14 mouse cellular contexts compared by ENCODE assay signal in genomic region chr6:35243989-35244388, GRCm38 (mm10).
"Had no signal": no experiment of that assay in that cellular context is flagged by ENCODE, and none has a peak within 500 bp of the region (broad histone marks: within the 10 kb centered on the region; RNA-seq: fewer than 3 reads in every experiment).

No protein-coding gene starts in this region.

- ATAC-seq: liver, postnatal 0 days; lung, postnatal 0 days had no signal

- H3K4me2 ChIP-seq: lung, embryonic 14.5 days; midbrain, embryonic 11.5 days had no signal

- H3K9ac ChIP-seq: liver, embryonic 14.5 days; liver, postnatal 0 days; lung, embryonic 14.5 days had no signal

- H3K4me3 ChIP-seq: layer of hippocampus, adult 2 months had no signal

- DNase-seq: kidney, adult 2 months; kidney, postnatal 25 days; liver, postnatal 0 days; lung, embryonic 14.5 days; lung, postnatal 36 days; midbrain, embryonic 14.5 days; thymus, adult 2 months; thymus, postnatal 14 days; thymus, postnatal 4 days had no signal

- H3K27ac ChIP-seq: kidney, postnatal 0 days; layer of hippocampus, adult 2 months; liver, embryonic 14.5 days had no signal
